Mouse (Mus musculus): Measurements from ENCODE around the gene Vmn2r48. TPM values are rescaled to one million over a fixed set of nuclear protein-coding genes. Genes with fewer than 3 reads are reported as not detected.
"Not testable (repeated sequence)": the region's sequence is repeated elsewhere in the genome, so short reads cannot be mapped to it uniquely, and the experiment has no call there.

Gene Vmn2r48
- not detected for total RNA-seq (2021)
- long read RNA-seq, experiment 1: 0 reads
- long read RNA-seq, experiment 2: 0 reads

GRCm38 (mm10) chr7:9953485-9953884 is at the start of gene Vmn2r48:
TSS of gene Vmn2r48 (minus strand) at chr7:9953585.
- not testable (repeated sequence) for H3K4me3 ChIP-seq; DNase-seq (ENCODE audit: low spot score in 2 of 2); H3K27ac ChIP-seq

GRCm38 (mm10) chr7:9992157-9992556 is 38.8 kb upstream of the Vmn2r48 start, which contains the start of gene Vmn2r49:
TSS of gene Vmn2r49 (minus strand) at chr7:9992257.
- DNase-seq (ENCODE audit: low spot score in 2 of 2); H3K4me3 ChIP-seq; H3K27ac ChIP-seq: not testable (repeated sequence)

Other genes starting within 250 kb of the Vmn2r48 start
- gene Vmn2r46, start 183.0 kb downstream of the Vmn2r48 start, total RNA-seq (2021): not detected
- not detected for gene Vmn2r47, start 112.3 kb downstream of the Vmn2r48 start, total RNA-seq (2021)
- gene Vmn2r49, start 38.7 kb upstream of the Vmn2r48 start, total RNA-seq (2021): not detected
- not detected for gene Vmn2r50, start 99.7 kb upstream of the Vmn2r48 start, total RNA-seq (2021)
- not detected for gene Vmn2r51, start 152.2 kb upstream of the Vmn2r48 start, total RNA-seq (2021)
- gene Vmn2r52, start 223.0 kb upstream of the Vmn2r48 start, total RNA-seq (2021): not detected

Measured in layer of hippocampus, adult 2 months (tissue).